Mouse (Mus musculus) CD4-positive, CD25-positive, alpha-beta regulatory T cell, adult 2 months (primary cell): ENCODE data around the gene Mslnl.
A peak's percentile ranks its signal among the peaks of the same experiment; 100 is the strongest.

ENCODE experiments used
- DNase-seq: peaks from one replicate; pipeline ENCODE4 v3.0.0-alpha.2; 2012; ENCODE audit warnings: low read depth, low spot score

The Mslnl gene

DNA sequence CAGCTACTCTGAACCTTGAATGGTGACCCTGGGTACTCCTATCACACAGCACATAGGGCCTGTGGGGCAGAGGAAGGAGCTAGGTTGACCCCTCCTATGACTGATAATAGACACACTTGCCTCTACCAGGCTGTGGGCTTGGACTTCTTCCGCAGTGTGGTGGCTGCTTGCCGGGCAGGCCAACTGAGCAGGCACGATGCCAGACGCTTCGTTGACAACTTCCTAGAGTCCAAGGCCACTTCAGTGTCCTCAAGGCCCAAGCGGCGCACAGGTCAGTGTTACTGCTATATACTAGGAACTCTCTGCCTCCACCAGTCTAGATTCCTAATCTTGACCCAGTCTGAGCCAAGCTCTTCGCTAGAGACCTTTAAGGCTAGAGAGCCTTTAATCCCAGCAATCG, 8.0 kb downstream of the Mslnl start:
- DNase-seq, result no peak

DNA sequence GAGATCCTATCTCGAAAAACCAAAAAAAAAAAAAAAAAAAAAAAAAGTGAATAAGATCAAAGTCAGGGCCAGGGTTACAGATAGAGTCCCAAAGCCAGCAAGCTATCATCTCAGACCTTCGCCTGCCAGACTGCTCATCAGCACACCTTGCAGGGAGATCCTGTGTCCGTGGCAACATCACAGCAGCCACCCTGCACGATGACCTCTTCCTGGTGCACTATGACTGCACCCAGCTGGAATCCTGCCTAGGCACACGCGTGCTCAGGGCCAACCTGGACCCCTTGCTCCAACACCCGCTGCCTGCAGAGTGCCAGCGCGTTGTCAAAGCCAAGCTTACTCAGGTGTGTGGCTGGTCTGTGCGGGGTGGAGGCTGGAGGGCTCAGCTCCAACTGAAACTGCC, 8.5 kb downstream of the Mslnl start:
- DNase-seq, result no peak

- no peak for DNase-seq
Observed at GRCm38 (mm10) chr17:25748238-25748637, 12.4 kb downstream of the Mslnl start.

- no peak for DNase-seq
Observed at GRCm38 (mm10) chr17:25749314-25749713, 13.5 kb downstream of the Mslnl start.

- DNase-seq, result no peak
Observed at GRCm38 (mm10) chr17:25751446-25751845, 15.6 kb downstream of the Mslnl start.

GRCm38 (mm10) chr17:25754241-25754640, 18.4 kb downstream of the Mslnl start, which contains the start of gene Msln:
Gene Msln, minus strand, starts transcription at chr17:25754378.
- DNase-seq, result no peak

- DNase-seq, result no peak
Observed at GRCm38 (mm10) chr17:25755086-25755485, 19.2 kb downstream of the Mslnl start.

DNA sequence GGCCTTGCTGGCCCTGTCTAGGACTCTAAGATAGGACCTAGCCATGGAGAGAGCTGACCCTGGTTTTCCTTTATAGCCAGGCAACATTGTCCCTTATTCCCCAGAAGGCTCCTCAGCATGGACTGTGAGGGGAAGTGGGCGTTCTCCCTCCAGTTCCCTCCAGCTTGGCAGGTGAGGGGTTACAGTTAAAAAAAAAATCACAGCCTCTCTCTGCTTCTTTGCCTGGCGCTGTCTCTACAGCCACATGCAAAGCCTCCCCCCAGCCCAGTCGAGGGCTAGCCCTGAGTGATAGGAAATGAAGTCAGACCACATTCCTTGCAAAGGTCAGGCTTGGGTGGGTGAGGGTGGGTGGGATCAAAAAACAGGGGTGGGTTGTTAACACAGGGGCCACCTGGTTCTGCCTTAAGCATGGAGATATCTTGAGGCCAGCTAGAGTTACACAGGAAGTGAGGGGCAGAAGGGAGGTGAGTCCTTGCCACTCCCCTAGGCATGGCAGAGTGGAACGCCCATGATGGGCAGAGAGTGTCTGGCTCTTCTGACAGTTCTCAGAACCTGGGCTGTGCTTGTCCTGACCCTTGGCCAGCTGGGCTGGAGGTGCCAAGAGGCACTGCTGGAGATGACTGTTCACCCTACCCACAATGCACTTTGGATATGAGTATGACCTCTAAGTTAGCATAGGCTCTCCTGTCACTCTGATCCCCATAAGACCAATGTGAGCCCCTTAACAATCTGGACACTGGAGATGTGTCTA, 20.0 kb downstream of the Mslnl start:
- no peak for DNase-seq

DNA sequence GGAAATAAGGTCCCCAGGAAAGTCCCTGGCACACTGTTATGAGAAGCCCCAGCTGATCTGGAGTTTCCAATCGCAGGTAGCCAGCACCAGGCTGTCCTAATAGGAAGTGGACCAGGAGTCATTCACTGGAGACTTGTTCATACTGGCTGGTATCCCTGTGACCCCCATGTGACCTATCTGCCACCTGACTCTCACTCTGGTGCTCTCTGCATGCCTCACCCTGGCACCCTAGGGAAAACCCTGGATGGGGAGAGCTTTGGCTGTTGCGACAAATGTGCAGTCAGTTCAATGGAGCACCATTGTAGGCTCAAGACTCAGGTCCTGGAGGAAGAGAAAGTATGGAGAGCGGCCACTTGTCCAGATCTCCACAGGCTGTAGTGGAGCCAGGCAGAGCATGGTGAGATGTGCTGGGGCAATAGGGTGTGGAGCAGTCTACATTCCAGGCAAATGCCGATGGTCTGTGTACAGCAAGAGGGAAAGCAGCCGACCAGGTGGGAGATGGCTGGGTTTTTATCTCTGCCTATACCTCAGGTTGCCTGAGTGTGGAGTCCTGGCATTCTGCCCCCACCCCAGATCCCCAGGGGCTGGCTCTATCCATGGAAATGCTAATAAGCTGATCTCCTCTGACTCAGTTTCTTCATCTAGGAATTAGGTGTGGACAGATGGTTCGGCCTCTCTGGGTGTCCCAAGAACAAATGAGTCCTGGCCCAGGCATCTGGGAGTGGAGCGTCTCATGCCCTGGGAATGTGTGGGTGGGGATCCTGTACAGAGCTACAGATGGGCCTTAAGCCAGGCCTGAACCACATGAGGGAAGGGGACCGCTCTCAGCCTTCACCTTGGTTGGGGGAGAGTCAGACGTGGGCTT, 20.8 kb downstream of the Mslnl start:
- DNase-seq, result no peak

- no peak for DNase-seq
Observed at GRCm38 (mm10) chr17:25757691-25758090, 21.8 kb downstream of the Mslnl start.

- DNase-seq, result no peak
Observed at GRCm38 (mm10) chr17:25760148-25760547, 24.3 kb downstream of the Mslnl start.

DNA sequence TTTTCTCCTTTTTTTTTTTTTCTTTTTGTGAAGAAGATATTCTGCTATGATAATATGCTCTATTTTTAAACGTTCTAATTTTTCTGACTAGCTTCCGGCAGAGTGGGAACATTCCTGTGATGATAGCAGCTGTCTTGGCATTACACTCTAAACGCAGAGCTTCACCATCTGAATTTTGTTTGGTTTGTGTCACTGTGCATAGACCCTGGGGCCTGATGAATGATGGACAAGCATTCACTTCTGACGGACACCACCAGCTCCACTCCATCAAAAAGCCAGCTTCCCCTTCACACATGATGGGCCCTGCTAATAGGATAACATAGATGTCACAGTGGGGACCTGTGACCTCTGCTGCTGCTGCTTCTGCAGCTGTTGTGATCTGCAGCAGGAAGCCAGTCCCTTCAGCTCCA, 25.7 kb downstream of the Mslnl start:
- DNase-seq, result no peak

GRCm38 (mm10) chr17:25762591-25762990, 26.7 kb downstream of the Mslnl start:
- no peak for DNase-seq

GRCm38 (mm10) chr17:25765886-25766285, 30.0 kb downstream of the Mslnl start:
- no peak for DNase-seq

GRCm38 (mm10) chr17:25769331-25769730, 33.5 kb downstream of the Mslnl start:
- no peak for DNase-seq

DNA sequence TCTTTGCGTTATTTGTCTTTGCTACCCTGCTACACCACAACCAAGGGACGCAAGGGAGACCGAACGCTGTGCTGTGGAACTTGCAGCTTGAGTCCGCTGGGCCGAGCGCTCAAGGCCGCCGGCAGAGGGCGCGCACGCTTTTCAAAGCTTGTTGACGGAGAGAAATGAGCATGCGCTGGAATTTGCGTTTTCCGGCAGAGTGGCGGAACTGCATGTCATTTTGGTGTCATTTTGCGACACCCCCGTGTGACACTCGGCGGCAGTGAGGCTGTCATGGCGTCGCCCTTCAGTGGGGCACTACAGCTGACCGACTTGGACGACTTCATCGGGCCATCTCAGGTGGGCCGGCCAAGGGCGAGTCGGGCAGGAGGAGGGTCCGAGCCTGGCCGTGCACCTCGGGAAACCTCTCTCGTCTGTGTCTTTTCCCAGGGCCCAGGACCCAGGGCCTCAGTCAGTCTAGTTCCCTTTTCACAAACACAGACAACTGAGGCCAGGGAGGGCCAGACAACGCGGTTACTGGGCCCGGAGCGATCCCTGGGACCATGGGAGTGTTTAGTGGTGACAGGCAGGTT, 37.8 kb downstream of the Mslnl start, which contains the start of gene Narfl:
Narfl (plus strand) TSS at position 228 of the 572 bp plus-strand sequence.
- peak; percentile 99 for DNase-seq

DNA sequence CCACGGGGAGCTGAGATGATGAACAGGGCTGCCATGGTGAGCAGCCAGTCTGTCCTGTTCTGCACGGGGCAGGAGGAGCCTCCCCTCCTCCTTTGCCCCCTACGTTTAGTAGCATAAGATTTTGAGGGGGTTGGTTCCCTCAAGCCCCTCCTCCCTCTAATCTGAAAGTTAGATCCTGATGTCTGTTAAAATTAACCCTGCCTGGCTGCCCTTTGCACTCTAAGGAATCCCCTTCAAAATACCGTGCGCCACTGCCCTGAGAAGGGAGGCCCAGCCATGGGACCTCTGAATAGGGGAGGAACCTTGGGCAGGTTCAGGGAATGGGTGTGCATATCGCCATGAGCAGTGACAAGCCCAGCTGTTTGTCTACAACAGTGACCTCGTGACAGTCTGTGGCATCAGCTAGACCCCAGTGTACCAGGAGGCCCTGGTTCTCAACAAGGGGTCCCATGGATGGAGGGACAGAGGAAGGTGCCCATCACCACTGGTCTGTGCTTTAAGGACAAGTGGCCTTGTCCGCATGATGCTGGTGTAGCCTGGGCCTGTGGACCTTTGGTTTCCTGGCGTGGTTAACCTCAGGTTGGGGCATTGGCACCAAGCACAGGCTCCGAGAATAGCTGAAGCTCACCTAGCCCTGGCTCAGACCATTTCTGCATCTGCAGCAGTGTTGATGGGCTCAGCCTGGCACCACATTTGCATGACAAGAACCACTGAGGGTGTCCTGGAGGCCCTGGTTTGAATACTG, 39.6 kb downstream of the Mslnl start:
- no peak for DNase-seq

GRCm38 (mm10) chr17:25777948-25778347, 42.1 kb downstream of the Mslnl start:
- no peak for DNase-seq

DNA sequence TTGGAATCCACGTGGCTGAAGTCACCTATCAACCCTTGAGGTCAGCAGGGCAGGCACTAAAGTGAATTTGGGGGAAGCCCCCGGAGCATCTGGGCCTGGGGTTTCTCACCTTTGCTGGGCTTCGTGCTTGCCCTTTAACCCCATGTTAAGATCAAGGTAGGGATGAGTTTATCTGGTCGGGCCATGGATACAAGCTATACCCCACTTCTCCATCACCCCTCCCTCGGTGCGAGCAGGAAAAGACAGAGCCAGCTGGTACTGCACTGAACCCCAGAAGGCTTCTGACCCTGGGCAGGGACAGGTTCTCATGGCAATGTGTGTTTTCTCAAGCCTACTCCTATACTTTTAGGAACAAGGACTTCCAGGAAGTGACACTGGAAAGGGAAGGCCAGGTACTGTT, 45.5 kb downstream of the Mslnl start:
- DNase-seq, result no peak

DNA sequence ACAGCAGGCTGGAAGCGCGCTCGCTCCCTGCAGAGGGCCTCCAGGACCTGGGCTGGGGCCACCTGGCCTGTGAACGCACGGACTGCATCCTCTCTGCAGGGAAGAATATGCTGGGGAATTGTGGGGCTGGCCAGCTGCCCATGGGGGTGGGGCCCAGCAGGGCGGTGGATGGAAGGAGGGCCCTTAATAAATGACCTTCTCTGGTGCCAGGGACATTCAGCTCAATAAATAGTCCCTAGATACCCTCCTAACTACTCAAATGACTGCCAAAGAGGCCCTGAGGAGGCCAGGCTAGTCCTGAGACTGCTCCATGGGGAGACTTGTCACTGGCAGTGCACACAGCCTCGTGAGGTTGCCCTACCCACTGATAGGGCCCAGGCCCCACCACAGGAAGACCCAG, 47.2 kb downstream of the Mslnl start:
- no peak for DNase-seq

DNA sequence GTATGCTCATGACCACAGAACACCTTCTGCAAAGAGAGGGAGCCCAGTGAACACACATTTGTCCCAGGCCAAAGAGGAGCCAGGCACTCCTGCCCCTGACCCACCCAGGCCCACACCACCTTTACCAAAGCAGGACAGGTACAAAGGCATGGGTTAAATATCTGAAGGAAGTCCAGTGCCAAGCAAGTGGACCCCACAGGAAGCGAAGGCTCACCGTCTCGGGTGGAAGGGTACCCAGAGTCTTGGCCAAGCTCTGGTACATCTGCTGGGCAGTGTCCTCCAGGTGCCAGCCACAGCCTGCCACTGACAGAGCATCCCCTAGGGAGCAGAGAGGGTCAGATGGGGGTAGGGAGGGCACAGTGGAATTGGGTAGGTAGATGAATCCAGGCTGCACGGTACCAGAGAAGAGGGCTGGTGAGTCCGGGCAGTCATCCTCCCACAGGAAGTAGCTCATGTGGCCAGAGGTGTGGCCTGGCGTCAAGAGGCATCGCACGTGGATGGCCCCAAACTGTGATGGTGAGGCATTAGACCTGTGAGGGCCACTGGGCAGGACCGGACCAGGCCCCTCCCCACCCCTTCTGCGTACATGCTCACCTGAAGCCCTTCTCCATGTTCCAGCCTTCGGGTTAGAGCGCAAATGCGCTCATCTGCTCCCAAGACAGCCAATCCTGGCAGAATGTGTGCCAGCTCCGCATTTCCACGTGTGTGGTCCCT, 48.2 kb downstream of the Mslnl start:
- DNase-seq, result no peak
